Mouse (Mus musculus) limb, embryonic 14.5 days (tissue): ENCODE measurements around the gene Gng10. TPM values are rescaled to one million over a fixed set of nuclear protein-coding genes. Genes with fewer than 3 reads are reported as not detected.

Experiments
- ATAC-seq: fragments of 200-750 bp; cut with Nextera tagmentation; 2 replicates; pipeline ENCODE4 v1.8.0; 2017; ENCODE audit warnings: low read depth, moderate number of reproducible peaks, moderate TSS enrichment; ENCODE audit not compliant: low FRiP score
- DNase-seq: peaks from one replicate; pipeline ENCODE4 v3.0.0-alpha.2; 2015; ENCODE audit warnings: low spot score
- H3K27ac ChIP-seq: fragments of 300-500 bp; sonication (generic); replicated peaks from 2 replicates; pipeline ENCODE4 v1.5.1; 2014; ENCODE audit warnings: low read depth, mild to moderate bottlenecking, low read length, moderate library complexity, mixed read lengths
- H3K27me3 ChIP-seq: fragments of 300-500 bp; sonication (generic); 2 replicates; pipeline ENCODE4 v1.6.1; 2014; ENCODE audit warnings: low read length, mixed read lengths; ENCODE audit not compliant: control insufficient read depth, insufficient read depth
- H3K36me3 ChIP-seq: fragments of 300-500 bp; sonication (generic); 2 replicates; pipeline ENCODE4 v1.6.1; 2014; ENCODE audit warnings: mild to moderate bottlenecking, low read length, moderate library complexity, mixed read lengths; ENCODE audit not compliant: control insufficient read depth, insufficient read depth
- H3K4me1 ChIP-seq: fragments of 300-500 bp; sonication (generic); 2 replicates; pipeline ENCODE4 v1.6.1; 2014; ENCODE audit warnings: antibody characterized with exemption, low read length, mixed read lengths; ENCODE audit not compliant: control insufficient read depth, insufficient read depth
- H3K4me2 ChIP-seq: fragments of 300-500 bp; sonication (generic); replicated peaks from 2 replicates; pipeline ENCODE4 v1.6.1; 2014; ENCODE audit warnings: low read depth, mild to moderate bottlenecking, low read length, moderate library complexity; ENCODE audit not compliant: severe bottlenecking
- H3K4me3 ChIP-seq: fragments of 300-500 bp; sonication (generic); replicated peaks from 2 replicates; pipeline ENCODE4 v1.5.1; 2014; ENCODE audit warnings: low read length
- H3K9ac ChIP-seq: fragments of 300-500 bp; sonication (generic); 2 replicates; pipeline ENCODE4 v1.6.1; 2014; ENCODE audit warnings: mild to moderate bottlenecking, low read depth, low read length, moderate library complexity; ENCODE audit not compliant: severe bottlenecking
- H3K9me3 ChIP-seq: fragments of 300-500 bp; sonication (generic); 2 replicates; pipeline ENCODE4 v1.6.1; 2016; ENCODE audit warnings: low read length; ENCODE audit not compliant: control insufficient read depth
- POLR2A ChIP-seq: fragments of 200-500 bp; IDR thresholded peaks from 2 replicates; pipeline ENCODE4 v1.8.0; 2012; ENCODE audit warnings: inconsistent platforms, mild to moderate bottlenecking, moderate library complexity, borderline replicate concordance; ENCODE audit not compliant: insufficient read depth, insufficient read length; ENCODE audit errors: extremely low read depth
- WGBS: fragments of 180-500 bp; shearing (Covaris S2); extraction: QIAGEN DNeasy Blood & Tissue Kit; methylation state at CpG from one replicate; pipeline ENCODE4 v1.1.7; 2014; 5-methylcytosine and 5-hydroxymethylcytosine counted together
- polyA plus RNA-seq, 2 experiments: library from polyadenylated mRNA; depleted of rRNA in 1 of 2; stranded (reverse) in 1 of 2; unstranded in 1 of 2; fragments of >200 nt; fragmentation: Nextera tagmentation in 1 of 2; extraction: Ambion mirVana in 1 of 2; gene quantifications; 2 replicates each; pipeline versions ENCODE4 v1.2.1 to v1.2.3; 2012 to 2014

Gng10 gene
- polyA plus RNA-seq, 2 experiments = 60.9 to 143 TPM

DNA sequence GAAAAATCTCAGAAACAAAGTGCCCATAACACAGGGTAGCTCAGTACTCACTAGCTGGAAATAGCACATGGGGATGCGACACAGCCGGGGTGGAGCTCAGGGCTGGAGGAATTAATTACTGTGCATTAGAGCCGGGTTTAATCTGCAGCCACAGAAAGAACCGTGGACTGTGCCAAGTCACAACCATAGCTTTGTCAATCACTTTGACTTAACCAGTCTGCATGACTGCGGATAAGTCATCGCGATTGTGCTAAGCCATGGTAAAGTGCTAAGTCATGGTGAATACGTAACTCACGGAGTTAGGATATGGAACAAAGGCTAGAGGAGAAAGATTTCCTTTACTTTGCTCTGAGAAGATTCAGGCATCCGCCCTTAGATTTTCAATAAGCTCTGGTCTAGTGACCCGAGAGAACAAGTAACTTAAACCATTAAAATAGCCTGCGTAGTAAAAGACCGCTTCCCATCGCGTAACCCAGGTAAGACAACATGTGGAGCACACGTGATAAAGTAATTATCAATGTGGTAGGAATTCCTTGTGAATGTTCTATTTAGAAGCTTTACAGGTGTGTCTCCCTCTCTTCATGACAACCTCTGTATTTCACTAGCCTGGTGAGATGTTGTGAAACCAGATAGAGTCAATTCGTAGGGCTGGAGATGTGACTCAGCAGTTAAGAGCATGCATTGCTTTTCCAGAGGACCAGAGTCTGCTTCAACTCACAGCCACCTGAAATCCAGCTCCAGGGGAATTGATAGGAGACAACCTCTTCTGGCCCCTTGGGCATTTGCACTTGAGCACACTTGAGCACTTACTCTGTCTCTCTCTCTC, 44.1 kb upstream of the Gng10 start:
- Histone ChIP-seq H3K27me3 (no peaks in the 10 kb centered on the region), H3K4me3 (no peak overlapping the region), H3K4me2 (no peak overlapping the region), H3K36me3 (no peaks in the 10 kb centered on the region), H3K4me1 (no peaks in the 10 kb centered on the region; the same call in 1 of the 2 replicates), H3K9me3 (no peaks in the 10 kb centered on the region), H3K27ac (no peak overlapping the region), H3K9ac (no peak overlapping the region)
- WGBS = 79% methylated on average over 17 of the region's 17 CpGs
- no peak for TF ChIP-seq POLR2A
- DNase-seq (no peak), ATAC-seq (0 out of 2 replicates have a peak, but pooled peaks have one; percentile 10)

DNA sequence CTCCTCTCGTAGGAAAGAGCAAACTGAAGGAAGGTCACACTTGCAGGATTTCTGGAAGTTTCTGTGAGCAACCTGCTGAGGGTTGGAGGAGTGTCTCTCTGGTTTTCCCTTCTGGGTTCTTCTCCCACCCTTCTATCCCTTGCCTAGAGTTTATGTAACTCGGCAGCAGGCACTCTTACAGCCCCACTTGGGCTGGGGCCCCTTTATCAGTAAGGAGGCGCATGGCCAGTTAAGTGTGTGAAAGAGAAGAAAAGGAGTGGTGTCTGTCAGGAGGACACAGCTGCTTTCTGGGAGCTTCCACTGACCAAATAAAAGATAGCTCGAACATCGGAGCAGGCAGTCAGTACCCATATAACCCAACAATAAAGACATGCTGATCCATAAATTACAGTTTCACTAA, 42.7 kb upstream of the Gng10 start:
- Histone ChIP-seq H3K27me3 (no peaks in the 10 kb centered on the region), H3K27ac (no peak overlapping the region), H3K4me3 (no peak overlapping the region), H3K4me2 (no peak overlapping the region), H3K9ac (no peak overlapping the region), H3K36me3 (no peaks in the 10 kb centered on the region), H3K4me1 (no peaks in the 10 kb centered on the region; the same call in 1 of the 2 replicates), H3K9me3 (no peaks in the 10 kb centered on the region)
- no peak for DNase-seq
- TF ChIP-seq POLR2A = no peak
- 76% methylated on average over 5 of the region's 5 CpGs for WGBS
- no peak for ATAC-seq

DNA sequence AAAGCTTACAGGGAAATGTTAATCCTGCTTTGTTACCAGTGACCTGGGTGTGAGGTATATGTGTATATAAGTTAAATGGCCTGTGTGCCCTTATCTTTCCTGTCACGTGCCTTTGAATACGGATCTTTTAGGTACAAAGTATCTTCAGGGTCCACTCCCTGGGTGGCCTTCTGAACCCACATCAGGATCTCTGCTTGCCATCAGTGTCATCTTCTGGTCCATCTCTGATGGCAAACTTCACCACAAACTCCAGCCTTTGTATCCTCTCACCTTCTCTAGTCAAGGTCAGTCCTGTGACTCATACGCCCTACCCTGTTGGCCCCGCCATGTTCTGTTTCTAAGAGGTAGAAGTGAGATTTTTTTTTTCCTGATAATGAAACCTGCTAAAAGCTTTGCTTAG, 40.1 kb upstream of the Gng10 start, which contains the start of gene Dnajc25:
Gene Dnajc25, plus strand, starts transcription at position 301 of the 400 bp plus-strand sequence.
- no peak within 1 kb of the TSS for H3K9ac ChIP-seq
- H3K4me1 ChIP-seq = no peaks in the 10 kb centered on the region
- no peak within 1 kb of the TSS for H3K4me3 ChIP-seq
- WGBS = 86% methylated on average over 4 of the region's 4 CpGs
- H3K27ac ChIP-seq = no peak within 1 kb of the TSS
- H3K27me3 ChIP-seq = no peaks in the 10 kb centered on the region
- no peak for TF ChIP-seq POLR2A
- H3K36me3 ChIP-seq = no peaks in the 10 kb centered on the region
- no peak within 1 kb of the TSS for H3K4me2 ChIP-seq
- DNase-seq (no peak), ATAC-seq (no peak)
- H3K9me3 ChIP-seq = no peaks in the 10 kb centered on the region

DNA sequence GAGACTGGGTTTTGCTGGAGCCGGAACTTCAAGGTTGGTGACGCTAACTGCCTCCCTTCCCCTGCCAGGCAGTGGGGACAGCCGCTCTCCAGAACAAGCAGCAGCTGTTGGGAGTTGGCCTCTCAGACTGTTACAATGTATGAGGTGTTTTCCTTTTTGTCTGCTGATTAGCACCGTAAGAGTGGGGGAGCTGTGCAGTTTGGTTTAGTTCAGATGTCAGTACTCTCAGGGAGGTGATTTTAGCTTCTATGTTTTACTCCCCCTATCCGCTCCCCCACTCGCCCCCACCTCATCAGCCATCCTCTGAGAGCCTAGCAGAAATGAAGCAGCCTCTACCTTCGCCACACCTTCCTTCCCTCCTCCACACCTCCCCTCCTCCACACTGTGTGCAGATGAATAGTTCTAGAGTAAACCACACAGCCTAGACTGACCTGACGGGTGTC, 39.6 kb upstream of the Gng10 start:
- TF ChIP-seq POLR2A = no peak
- Histone ChIP-seq H3K4me2 (no peak overlapping the region), H3K27me3 (no peaks in the 10 kb centered on the region), H3K9me3 (no peaks in the 10 kb centered on the region), H3K9ac (no peak overlapping the region), H3K4me3 (no peak overlapping the region), H3K4me1 (no peaks in the 10 kb centered on the region), H3K36me3 (no peaks in the 10 kb centered on the region), H3K27ac (no peak overlapping the region)
- DNase-seq = no peak
- ATAC-seq = no peak
- WGBS = 69% methylated on average over 8 of the region's 8 CpGs

DNA sequence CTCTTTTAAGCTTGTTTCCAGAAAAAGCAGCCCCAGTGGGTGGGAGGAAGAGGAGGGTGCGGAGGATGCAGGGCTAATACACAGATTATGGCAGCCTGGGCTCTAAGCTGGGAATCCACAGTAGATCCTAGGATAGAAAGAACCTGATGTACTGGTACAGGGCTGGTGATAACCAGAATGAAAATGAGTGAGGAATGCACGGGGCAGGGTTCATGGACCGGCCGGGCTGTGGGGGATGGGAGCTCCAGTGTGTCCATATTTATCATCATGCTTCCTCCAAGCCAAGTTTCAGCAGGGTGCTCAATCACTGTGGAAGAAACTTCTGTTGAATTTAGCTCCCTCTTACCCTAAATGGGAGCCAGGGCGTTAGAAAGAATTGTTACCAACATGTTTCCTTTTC, 37.8 kb upstream of the Gng10 start:
- Histone ChIP-seq H3K4me3 (no peak overlapping the region), H3K27me3 (no peaks in the 10 kb centered on the region), H3K9me3 (no peaks in the 10 kb centered on the region), H3K9ac (no peak overlapping the region), H3K4me1 (no peaks in the 10 kb centered on the region), H3K27ac (no peak overlapping the region), H3K4me2 (no peak overlapping the region), H3K36me3 (no peaks in the 10 kb centered on the region)
- ATAC-seq = no peak
- no peak for TF ChIP-seq POLR2A
- 80% methylated on average over 5 of the region's 5 CpGs for WGBS
- no peak for DNase-seq
